Mouse (Mus musculus) heart, embryonic 16.5 days (tissue): ENCODE results near the gene Rab1b. TPM values are rescaled to one million over a fixed set of nuclear protein-coding genes. Genes with fewer than 3 reads are reported as not detected.

Experiments
- ATAC-seq: fragments of 200-750 bp; cut with Nextera tagmentation; replicated peaks from 2 replicates; pipeline ENCODE4 v1.8.0; 2017; ENCODE audit warnings: moderate number of reproducible peaks; ENCODE audit not compliant: insufficient read depth, low FRiP score; ENCODE audit errors: extremely low read depth
- H3K27ac ChIP-seq: fragments of 300-500 bp; sonication (generic); 2 replicates; pipeline ENCODE4 v1.5.1; 2014; ENCODE audit warnings: mild to moderate bottlenecking, low read length, control low read depth, moderate library complexity
- H3K27me3 ChIP-seq: fragments of 300-500 bp; sonication (generic); 2 replicates; pipeline ENCODE4 v1.6.1; 2014; ENCODE audit warnings: low read length, mixed read lengths; ENCODE audit not compliant: control insufficient read depth, insufficient read depth
- H3K36me3 ChIP-seq: fragments of 300-500 bp; sonication (generic); 2 replicates; pipeline ENCODE4 v1.6.1; 2014; ENCODE audit not compliant: control insufficient read depth, insufficient read depth
- H3K4me1 ChIP-seq: fragments of 300-500 bp; sonication (generic); 2 replicates; pipeline ENCODE4 v1.6.1; 2014; ENCODE audit warnings: low read length, mixed read lengths; ENCODE audit not compliant: control insufficient read depth, insufficient read depth
- H3K4me2 ChIP-seq: fragments of 300-500 bp; sonication (generic); 2 replicates; pipeline ENCODE4 v1.6.1; 2014; ENCODE audit warnings: low read depth, mild to moderate bottlenecking, control low read depth, low read length
- H3K4me3 ChIP-seq: fragments of 300-500 bp; sonication (generic); 2 replicates; pipeline ENCODE4 v1.5.1; 2014; ENCODE audit warnings: mild to moderate bottlenecking, control low read depth, low read length
- H3K9ac ChIP-seq: fragments of 300-500 bp; sonication (generic); 2 replicates; pipeline ENCODE4 v1.6.1; 2014; ENCODE audit warnings: low read length, control low read depth
- H3K9me3 ChIP-seq: fragments of 300-500 bp; sonication (generic); replicated peaks from 2 replicates; pipeline ENCODE4 v1.6.1; 2016; ENCODE audit warnings: low read length; ENCODE audit not compliant: control insufficient read depth
- WGBS: fragments of 180-500 bp; shearing (Covaris S2); extraction: QIAGEN DNeasy Blood & Tissue Kit; methylation state at CpG from one replicate; pipeline ENCODE4 v1.1.7; 2014; 5-methylcytosine and 5-hydroxymethylcytosine counted together
- polyA plus RNA-seq: library from polyadenylated mRNA; unstranded; fragments of >200 nt; fragmentation: Nextera tagmentation; extraction: Ambion mirVana; gene quantifications from 2 replicates; pipeline ENCODE4 v1.2.1, GENCODE M21; 2015

Rab1b gene
- polyA plus RNA-seq, 1 experiment from 2014 or later: 227 TPM

GRCm38 (mm10) chr19:5058801-5059771 is 47.8 kb downstream of the Rab1b start:
- 21% methylated on average over 10 of the region's 10 CpGs for WGBS
- Histone ChIP-seq H3K9me3 (no peaks in the 10 kb centered on the region), H3K4me1 (peaks cover 31% of the 10 kb centered on the region), H3K9ac (peak overlapping the region; percentile 55; the same call in 1 of the 2 replicates), H3K4me3 (no peak overlapping the region), H3K36me3 (no peaks in the 10 kb centered on the region), H3K27me3 (no peaks in the 10 kb centered on the region; the same call in 1 of the 2 replicates), H3K27ac (peak overlapping the region; percentile 50), H3K4me2 (no peak overlapping the region)
- ATAC-seq: peak; percentile 28

GRCm38 (mm10) chr19:5057876-5058775 is 48.7 kb downstream of the Rab1b start:
- WGBS: 28% methylated on average over 16 of the region's 16 CpGs
- ATAC-seq: no peak; the same call in 1 of the 2 replicates
- Histone ChIP-seq H3K4me1 (peaks cover 31% of the 10 kb centered on the region), H3K9ac (no peak overlapping the region), H3K9me3 (no peaks in the 10 kb centered on the region), H3K4me3 (no peak overlapping the region), H3K4me2 (no peak overlapping the region), H3K36me3 (no peaks in the 10 kb centered on the region), H3K27ac (no peak overlapping the region), H3K27me3 (peaks cover 4% of the 10 kb centered on the region; the same call in 1 of the 2 replicates)

GRCm38 (mm10) chr19:5056251-5056650 is 50.6 kb downstream of the Rab1b start:
- Histone ChIP-seq H3K27me3 (peaks cover 16% of the 10 kb centered on the region), H3K36me3 (no peaks in the 10 kb centered on the region), H3K4me2 (no peak overlapping the region), H3K4me1 (peaks cover 46% of the 10 kb centered on the region), H3K4me3 (no peak overlapping the region), H3K9ac (no peak overlapping the region), H3K9me3 (no peaks in the 10 kb centered on the region), H3K27ac (no peak overlapping the region)
- ATAC-seq: no peak
- WGBS: 16% methylated on average over 6 of the region's 6 CpGs

- Histone ChIP-seq H3K27me3 (peaks cover 16% of the 10 kb centered on the region), H3K9me3 (no peaks in the 10 kb centered on the region), H3K4me3 (no peak overlapping the region), H3K9ac (no peak overlapping the region), H3K4me1 (peaks cover 40% of the 10 kb centered on the region), H3K27ac (no peak overlapping the region), H3K4me2 (no peak overlapping the region), H3K36me3 (no peaks in the 10 kb centered on the region)
- ATAC-seq: no peak
- WGBS: 37% methylated on average over 9 of the region's 9 CpGs
Measured at GRCm38 (mm10) chr19:5053909-5054308, 53.0 kb downstream of the Rab1b start.

GRCm38 (mm10) chr19:5052853-5053252 is 54.0 kb downstream of the Rab1b start:
- ATAC-seq: no peak
- Histone ChIP-seq H3K9ac (no peak overlapping the region), H3K4me1 (peaks cover 34% of the 10 kb centered on the region), H3K4me3 (no peak overlapping the region), H3K36me3 (0 out of 2 replicates have a peak, but pooled peaks cover 3% of the 10 kb centered on the region), H3K27ac (no peak overlapping the region), H3K9me3 (no peaks in the 10 kb centered on the region), H3K4me2 (no peak overlapping the region), H3K27me3 (peaks cover 16% of the 10 kb centered on the region)
- 69% methylated on average over 17 of the region's 17 CpGs for WGBS

GRCm38 (mm10) chr19:5052166-5052822 is 54.6 kb downstream of the Rab1b start:
- 38% methylated on average over 25 of the region's 25 CpGs for whole genome bisulfite sequencing
- no peaks in the 10 kb centered on the region for H3K9me3 ChIP-seq
- peaks cover 34% of the 10 kb centered on the region for H3K4me1 ChIP-seq
- ATAC-seq: no peak
- no peak overlapping the region; the same call in 1 of the 2 replicates for H3K4me2 ChIP-seq
- no peak overlapping the region for H3K4me3 ChIP-seq
- H3K27me3 ChIP-seq: peaks cover 16% of the 10 kb centered on the region
- H3K27ac ChIP-seq: no peak overlapping the region
- 0 out of 2 replicates have a peak, but pooled peaks cover 3% of the 10 kb centered on the region for H3K36me3 ChIP-seq
- peak overlapping the region; percentile 34; the same call in 1 of the 2 replicates for H3K9ac ChIP-seq

- peak overlapping the region; percentile 36; the same call in 1 of the 2 replicates for H3K4me3 ChIP-seq
- ATAC-seq: no peak
- no peak overlapping the region for H3K27ac ChIP-seq
- WGBS: 65% methylated on average over 3 of the region's 3 CpGs
- H3K27me3 ChIP-seq: peaks cover 16% of the 10 kb centered on the region
- peak overlapping the region; percentile 39; the same call in 1 of the 2 replicates for H3K9ac ChIP-seq
- peak overlapping the region; percentile 51 for H3K4me2 ChIP-seq
- H3K9me3 ChIP-seq: no peaks in the 10 kb centered on the region
- peaks cover 9% of the 10 kb centered on the region; the same call in 1 of the 2 replicates for H3K36me3 ChIP-seq
- H3K4me1 ChIP-seq: peaks cover 31% of the 10 kb centered on the region
Measured at GRCm38 (mm10) chr19:5051515-5051914, 55.4 kb downstream of the Rab1b start.

GRCm38 (mm10) chr19:5051031-5051430 is 55.8 kb downstream of the Rab1b start:
- 5% methylated on average over 17 of the region's 17 CpGs for WGBS
- 0 out of 2 replicates have a peak, but pooled peaks have one; percentile 18 for ATAC-seq
- Histone ChIP-seq H3K9ac (peak overlapping the region; percentile 55), H3K4me1 (peaks cover 29% of the 10 kb centered on the region), H3K36me3 (peaks cover 12% of the 10 kb centered on the region; the same call in 1 of the 2 replicates), H3K27me3 (peaks cover 16% of the 10 kb centered on the region), H3K4me2 (peak overlapping the region; percentile 51), H3K9me3 (no peaks in the 10 kb centered on the region), H3K27ac (peak overlapping the region; percentile 4; the same call in 1 of the 2 replicates), H3K4me3 (peak overlapping the region; percentile 36)
